Mouse (Mus musculus): ENCODE results near the gene Nol4l. TPM values are rescaled to one million over a fixed set of nuclear protein-coding genes. Genes with fewer than 3 reads are reported as not detected.
"Not testable (repeated sequence)": the region's sequence is repeated elsewhere in the genome, so short reads cannot be mapped to it uniquely, and the experiment has no call there.

The Nol4l gene
- polyA plus RNA-seq, 1 experiment from 2014 or later = 19.4 TPM

- Histone ChIP-seq H3K9ac (peak overlapping the region; percentile 12; the same call in 1 of the 2 replicates), H3K9me3 (no peaks in the 10 kb centered on the region), H3K27ac (no peak overlapping the region), H3K4me2 (replicated peaks) (no peak overlapping the region), H3K27me3 (no peaks in the 10 kb centered on the region; the same call in 1 of the 2 replicates), H3K4me3 (no peak overlapping the region), H3K4me1 (peaks cover 10% of the 10 kb centered on the region; the same call in 1 of the 2 replicates), H3K36me3 (no peaks in the 10 kb centered on the region)
- no peak for ATAC-seq (ENCODE audit: insufficient number of reproducible peaks, insufficient read depth, low FRiP score, low TSS enrichment)
- 56% methylated on average over 3 of the region's 3 CpGs for WGBS
These were observed 21.4 kb downstream of the Nol4l start for GRCm38 (mm10) chr2:153508405-153508804.

DNA sequence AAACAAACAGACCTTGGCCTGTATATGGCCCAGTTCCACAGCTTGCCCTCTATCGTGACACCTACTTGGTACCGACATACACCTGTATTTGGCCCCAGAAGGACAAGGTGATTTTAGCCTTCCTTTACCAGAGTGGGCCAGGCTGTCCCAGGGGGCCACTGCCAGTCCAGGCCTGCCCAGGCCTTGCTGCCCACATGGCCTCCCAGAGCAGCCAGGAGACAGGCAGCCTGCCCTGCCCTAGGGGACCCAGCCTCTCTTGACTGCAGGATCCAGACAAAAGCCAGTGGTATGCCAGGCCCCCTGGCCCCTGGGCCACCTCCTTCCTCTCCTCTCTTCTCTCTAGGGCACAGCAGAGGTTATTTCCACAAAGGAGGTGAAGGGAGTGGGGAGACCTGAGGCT lies 21.8 kb downstream of the Nol4l start:
- H3K27ac ChIP-seq = no peak overlapping the region
- H3K4me1 ChIP-seq = peaks cover 10% of the 10 kb centered on the region; the same call in 1 of the 2 replicates
- H3K9me3 ChIP-seq = no peaks in the 10 kb centered on the region
- peak overlapping the region; percentile 12; the same call in 1 of the 2 replicates for H3K9ac ChIP-seq
- 95% methylated on average over 2 of the region's 2 CpGs for WGBS
- ATAC-seq (ENCODE audit: insufficient number of reproducible peaks, insufficient read depth, low FRiP score, low TSS enrichment) = no peak
- no peak overlapping the region for H3K4me3 ChIP-seq
- H3K4me2 ChIP-seq (replicated peaks) = no peak overlapping the region
- H3K36me3 ChIP-seq = no peaks in the 10 kb centered on the region
- H3K27me3 ChIP-seq = no peaks in the 10 kb centered on the region; the same call in 1 of the 2 replicates

- no peak overlapping the region for H3K4me3 ChIP-seq
- no peak overlapping the region for H3K27ac ChIP-seq
- no peak for ATAC-seq (ENCODE audit: insufficient number of reproducible peaks, insufficient read depth, low FRiP score, low TSS enrichment)
- H3K36me3 ChIP-seq = no peaks in the 10 kb centered on the region
- H3K9ac ChIP-seq = no peak overlapping the region
- H3K4me1 ChIP-seq = peaks cover 10% of the 10 kb centered on the region; the same call in 1 of the 2 replicates
- H3K27me3 ChIP-seq = no peaks in the 10 kb centered on the region; the same call in 1 of the 2 replicates
- no peak overlapping the region for H3K4me2 ChIP-seq (replicated peaks)
- 87% methylated on average over 5 of the region's 5 CpGs for WGBS
- no peaks in the 10 kb centered on the region for H3K9me3 ChIP-seq
These were observed 23.4 kb downstream of the Nol4l start for GRCm38 (mm10) chr2:153506385-153506784.

- H3K27me3 ChIP-seq = no peaks in the 10 kb centered on the region
- H3K4me3 ChIP-seq = no peak overlapping the region
- H3K4me2 ChIP-seq (replicated peaks) = no peak overlapping the region
- no peak overlapping the region for H3K9ac ChIP-seq
- H3K9me3 ChIP-seq = no peaks in the 10 kb centered on the region
- H3K36me3 ChIP-seq = no peaks in the 10 kb centered on the region
- 58% methylated on average over 4 of the region's 4 CpGs for WGBS
- no peak for ATAC-seq (ENCODE audit: insufficient number of reproducible peaks, insufficient read depth, low FRiP score, low TSS enrichment)
- H3K4me1 ChIP-seq = peaks cover 27% of the 10 kb centered on the region
- H3K27ac ChIP-seq = no peak overlapping the region
These were observed 30.6 kb downstream of the Nol4l start for GRCm38 (mm10) chr2:153499154-153499553.

GRCm38 (mm10) chr2:153496898-153497297 lies 32.9 kb downstream of the Nol4l start:
- no peak overlapping the region for H3K4me3 ChIP-seq
- H3K9me3 ChIP-seq = no peaks in the 10 kb centered on the region
- ATAC-seq (ENCODE audit: insufficient number of reproducible peaks, insufficient read depth, low FRiP score, low TSS enrichment) = no peak
- no peak overlapping the region; the same call in 1 of the 2 replicates for H3K9ac ChIP-seq
- no peaks in the 10 kb centered on the region for H3K36me3 ChIP-seq
- 18% methylated on average over 13 of the region's 13 CpGs for WGBS
- peak overlapping the region; percentile 58 for H3K27ac ChIP-seq
- H3K4me1 ChIP-seq = peaks cover 46% of the 10 kb centered on the region
- H3K27me3 ChIP-seq = peaks cover 11% of the 10 kb centered on the region; the same call in 1 of the 2 replicates
- no peak overlapping the region for H3K4me2 ChIP-seq (replicated peaks)

GRCm38 (mm10) chr2:153496301-153496700 lies 33.5 kb downstream of the Nol4l start:
- H3K27me3 ChIP-seq = peaks cover 17% of the 10 kb centered on the region
- no peak overlapping the region for H3K4me3 ChIP-seq
- WGBS = 77% methylated on average over 6 of the region's 6 CpGs
- H3K9me3 ChIP-seq = no peaks in the 10 kb centered on the region
- no peaks in the 10 kb centered on the region for H3K36me3 ChIP-seq
- ATAC-seq (ENCODE audit: insufficient number of reproducible peaks, insufficient read depth, low FRiP score, low TSS enrichment) = no peak
- no peak overlapping the region for H3K9ac ChIP-seq
- H3K4me2 ChIP-seq (replicated peaks) = no peak overlapping the region
- peaks cover 52% of the 10 kb centered on the region for H3K4me1 ChIP-seq
- H3K27ac ChIP-seq = 0 out of 2 replicates have a peak overlapping the region, but pooled peaks have one; percentile 4

DNA sequence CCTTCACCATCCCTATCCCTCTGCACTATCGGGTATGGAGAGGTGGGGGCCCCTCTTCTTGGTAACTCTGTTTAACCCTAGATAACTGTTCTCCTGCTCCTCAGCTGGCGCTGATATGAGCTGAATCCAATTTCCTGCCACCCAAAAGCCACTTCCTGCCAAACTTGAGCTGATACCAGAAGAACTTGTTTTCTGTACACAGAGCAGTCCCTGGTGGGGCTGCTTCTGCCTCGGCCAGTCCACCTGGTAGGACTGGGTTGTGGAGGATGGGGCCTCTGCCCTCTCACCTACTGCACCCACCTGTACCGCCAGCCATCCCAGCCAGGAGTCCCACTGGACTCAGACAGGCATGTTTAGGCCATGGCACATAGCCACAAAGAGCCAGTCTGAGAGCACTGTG lies 34.0 kb downstream of the Nol4l start:
- Histone ChIP-seq H3K9ac (no peak overlapping the region), H3K27ac (no peak overlapping the region), H3K4me1 (peaks cover 55% of the 10 kb centered on the region)

GRCm38 (mm10) chr2:153495391-153495790 lies 34.4 kb downstream of the Nol4l start:
- 85% methylated on average over 4 of the region's 4 CpGs for WGBS
- not testable (repeated sequence) for H3K36me3 ChIP-seq; H3K4me3 ChIP-seq; H3K9me3 ChIP-seq; H3K9ac ChIP-seq; H3K27ac ChIP-seq; H3K4me2 ChIP-seq (replicated peaks); ATAC-seq (ENCODE audit: insufficient number of reproducible peaks, insufficient read depth, low FRiP score, low TSS enrichment)
- peaks cover 21% of the 10 kb centered on the region for H3K27me3 ChIP-seq
- H3K4me1 ChIP-seq = peaks cover 55% of the 10 kb centered on the region

More for the DNA sequence above, 34.0 kb downstream of the Nol4l start:
- H3K4me3 ChIP-seq = no peak overlapping the region
- ATAC-seq (ENCODE audit: insufficient number of reproducible peaks, insufficient read depth, low FRiP score, low TSS enrichment) = no peak
- WGBS = 72% methylated on average over 4 of the region's 4 CpGs
- H3K9me3 ChIP-seq = no peaks in the 10 kb centered on the region
- no peaks in the 10 kb centered on the region for H3K36me3 ChIP-seq
- no peak overlapping the region for H3K4me2 ChIP-seq (replicated peaks)
- H3K27me3 ChIP-seq = peaks cover 21% of the 10 kb centered on the region

GRCm38 (mm10) chr2:153494293-153494811 lies 35.4 kb downstream of the Nol4l start:
- WGBS = 13% methylated on average over 9 of the region's 9 CpGs

DNA sequence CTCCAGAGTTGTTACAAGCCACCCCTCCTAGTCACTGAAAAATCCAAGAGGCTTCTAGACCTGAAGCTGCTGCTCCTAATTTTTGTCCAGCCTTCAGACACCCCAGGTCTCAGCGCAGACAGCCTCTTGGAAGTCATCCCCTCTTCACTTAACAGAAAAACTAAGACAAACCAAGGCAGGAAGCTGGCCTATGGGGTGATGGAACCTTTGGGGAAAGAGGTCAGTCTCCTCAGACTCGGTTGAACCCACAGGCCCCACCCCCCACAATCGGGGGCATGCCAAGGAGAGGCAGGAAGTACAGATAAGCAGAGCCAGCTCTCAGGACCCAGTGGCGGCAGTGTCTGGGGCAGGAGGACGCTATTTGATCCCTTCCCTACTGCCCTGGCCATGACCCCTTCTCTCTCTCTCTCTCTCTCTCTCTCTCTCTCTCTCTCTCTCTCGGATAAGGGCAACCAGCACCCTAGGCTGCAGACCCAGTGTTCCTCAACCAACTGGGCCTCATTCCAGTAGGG lies 35.9 kb downstream of the Nol4l start:
- Histone ChIP-seq H3K4me1 (peaks cover 55% of the 10 kb centered on the region), H3K36me3 (no peaks in the 10 kb centered on the region), H3K9ac (no peak overlapping the region), H3K9me3 (no peaks in the 10 kb centered on the region), H3K27me3 (peaks cover 21% of the 10 kb centered on the region), H3K4me2 (replicated peaks) (peak overlapping the region; percentile 17), H3K27ac (peak overlapping the region; percentile 52; the same call in 1 of the 2 replicates), H3K4me3 (no peak overlapping the region)
- 8% methylated on average over 6 of the region's 6 CpGs for WGBS
- no peak; the same call in 1 of the 2 replicates for ATAC-seq (ENCODE audit: insufficient number of reproducible peaks, insufficient read depth, low FRiP score, low TSS enrichment)

More at GRCm38 (mm10) chr2:153494293-153494811, 35.4 kb downstream of the Nol4l start:
- peaks cover 21% of the 10 kb centered on the region for H3K27me3 ChIP-seq
- no peak overlapping the region; the same call in 1 of the 2 replicates for H3K9ac ChIP-seq
- H3K27ac ChIP-seq = peak overlapping the region; percentile 52
- H3K4me2 ChIP-seq (replicated peaks) = peak overlapping the region; percentile 17
- H3K36me3 ChIP-seq = no peaks in the 10 kb centered on the region
- H3K9me3 ChIP-seq = no peaks in the 10 kb centered on the region
- peaks cover 55% of the 10 kb centered on the region for H3K4me1 ChIP-seq
- 0 out of 2 replicates have a peak, but pooled peaks have one; percentile 32 for ATAC-seq (ENCODE audit: insufficient number of reproducible peaks, insufficient read depth, low FRiP score, low TSS enrichment)
- no peak overlapping the region for H3K4me3 ChIP-seq

DNA sequence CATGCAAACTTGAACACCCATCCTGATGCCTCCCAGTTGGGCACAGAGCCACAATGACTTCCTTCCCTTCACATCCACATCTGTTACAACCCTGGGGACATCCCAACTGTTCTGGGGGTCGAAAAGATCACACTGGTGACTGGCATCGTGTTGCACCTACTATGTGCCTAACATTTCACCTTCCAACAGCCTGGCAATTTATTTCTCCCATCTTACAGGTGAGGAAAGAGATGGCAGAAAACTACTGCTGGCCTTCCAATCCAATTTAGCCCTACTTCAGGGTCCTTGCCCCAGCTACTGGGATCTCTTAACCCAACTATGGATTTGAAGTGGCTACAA lies 36.4 kb downstream of the Nol4l start:
- H3K36me3 ChIP-seq = no peaks in the 10 kb centered on the region
- H3K4me3 ChIP-seq = peak overlapping the region; percentile 48
- 14% methylated on average over 2 of the region's 2 CpGs for WGBS
- no peak overlapping the region for H3K9ac ChIP-seq
- peaks cover 55% of the 10 kb centered on the region for H3K4me1 ChIP-seq
- peaks cover 21% of the 10 kb centered on the region for H3K27me3 ChIP-seq
- H3K9me3 ChIP-seq = no peaks in the 10 kb centered on the region
- H3K4me2 ChIP-seq (replicated peaks) = peak overlapping the region; percentile 99
- peak overlapping the region; percentile 52 for H3K27ac ChIP-seq
- no peak for ATAC-seq (ENCODE audit: insufficient number of reproducible peaks, insufficient read depth, low FRiP score, low TSS enrichment)

All from embryonic facial prominence, embryonic 12.5 days (tissue).